Mouse (Mus musculus): ENCODE measurements around the gene Tekt3.

Gene Tekt3

DNA sequence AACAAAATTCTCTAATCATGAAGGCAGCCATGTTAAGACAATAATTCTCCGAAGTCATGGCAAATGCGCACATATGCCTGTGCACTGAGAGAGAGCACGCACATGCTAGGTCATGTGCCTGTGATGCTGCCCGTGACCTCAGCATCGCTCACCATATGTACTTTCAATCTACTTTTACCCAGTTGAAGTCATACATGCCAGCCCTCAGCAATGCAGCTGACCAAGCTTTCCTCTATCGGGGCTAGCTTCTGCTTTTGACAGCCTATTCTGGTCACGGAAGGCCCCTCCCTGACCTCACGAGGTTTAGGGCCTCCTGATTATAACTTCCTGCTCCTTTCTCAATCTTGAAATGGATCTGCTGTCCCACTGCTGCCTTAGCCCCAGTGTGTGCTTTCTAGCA lies 15.1 kb upstream of the Tekt3 start:
- no peak for TF ChIP-seq GATA4 (IDR thresholded peaks at IDR 0.05; ENCODE audit: insufficient replicate concordance, low read length)

DNA sequence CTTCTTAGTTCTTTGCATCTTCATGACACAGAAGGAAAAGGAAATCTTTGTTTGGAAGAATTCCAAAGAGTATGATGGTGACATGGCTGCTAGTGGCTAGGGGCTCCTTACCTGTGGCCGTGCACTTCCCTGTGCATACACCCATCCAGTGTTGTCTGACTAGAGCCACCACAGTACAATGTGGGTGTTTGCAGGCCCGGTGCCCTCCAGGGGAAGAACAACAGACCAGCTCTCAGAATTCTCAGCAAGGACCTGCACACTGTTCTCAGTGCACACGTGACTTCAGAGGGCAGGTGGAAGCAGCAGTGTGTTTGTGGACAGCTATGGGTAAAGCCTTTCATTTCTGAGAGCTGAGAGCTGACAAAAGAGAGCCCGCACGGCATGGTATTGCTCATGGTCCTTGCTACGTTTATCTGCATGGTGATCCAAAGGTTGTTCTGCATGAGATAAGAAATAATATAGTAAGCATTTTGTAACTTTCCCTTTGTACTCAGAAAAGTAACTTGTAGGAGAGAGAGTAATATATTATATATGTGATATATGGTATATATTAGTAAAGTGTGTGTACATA lies 11.0 kb upstream of the Tekt3 start:
- no peak for TF ChIP-seq GATA4 (IDR thresholded peaks at IDR 0.05; ENCODE audit: insufficient replicate concordance, low read length)

DNA sequence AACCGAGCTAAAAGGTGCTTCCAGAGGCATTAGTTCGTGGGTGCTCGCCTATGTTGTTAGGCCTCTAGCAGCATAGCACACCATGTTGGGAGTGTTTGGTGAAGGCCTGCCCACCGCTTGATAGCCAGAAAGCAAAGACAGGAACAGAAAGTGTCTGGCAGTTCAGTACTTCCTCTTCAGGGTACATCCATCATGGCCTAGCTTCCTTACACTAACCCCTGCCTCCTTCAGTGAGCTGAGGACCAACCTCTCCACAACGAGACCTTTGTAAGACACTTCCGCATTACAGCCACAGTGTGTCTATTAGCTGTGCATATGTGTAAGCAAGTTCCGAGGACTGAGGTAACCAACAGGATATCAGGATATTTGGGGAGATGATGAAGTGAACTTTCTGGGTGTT lies 10.4 kb upstream of the Tekt3 start:
- TF ChIP-seq GATA4 (IDR thresholded peaks at IDR 0.05; ENCODE audit: insufficient replicate concordance, low read length): no peak

- no peak for TF ChIP-seq GATA4 (IDR thresholded peaks at IDR 0.05; ENCODE audit: insufficient replicate concordance, low read length)
These were observed 9.5 kb upstream of the Tekt3 start for GRCm38 (mm10) chr11:63051996-63052395.

DNA sequence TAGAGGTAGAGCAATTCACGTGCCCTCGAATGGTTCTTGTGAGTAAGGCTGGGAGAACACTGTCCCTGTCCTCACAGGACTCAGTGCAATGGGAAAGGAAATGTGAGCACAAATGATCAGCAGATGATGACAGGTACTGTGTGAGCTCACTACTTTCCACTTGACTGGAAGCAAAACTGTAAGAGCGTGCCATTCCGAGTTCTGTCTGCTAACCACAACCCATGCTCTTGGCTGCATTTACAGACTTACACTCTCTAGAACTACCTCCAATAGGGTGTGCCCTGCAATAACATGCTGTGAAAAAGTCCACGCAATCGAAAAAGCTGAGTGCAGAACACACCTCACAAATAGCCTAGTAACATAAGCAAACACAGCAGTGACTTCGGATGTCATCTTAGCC lies 5.9 kb upstream of the Tekt3 start:
- TF ChIP-seq GATA4 (IDR thresholded peaks at IDR 0.05; ENCODE audit: insufficient replicate concordance, low read length): no peak

GRCm38 (mm10) chr11:63058375-63058952 lies 3.0 kb upstream of the Tekt3 start:
- TF ChIP-seq GATA4 (IDR thresholded peaks at IDR 0.05; ENCODE audit: insufficient replicate concordance, low read length): no peak

GRCm38 (mm10) chr11:63059911-63060310 lies 1.5 kb upstream of the Tekt3 start:
- no peak for TF ChIP-seq GATA4 (IDR thresholded peaks at IDR 0.05; ENCODE audit: insufficient replicate concordance, low read length)

- TF ChIP-seq GATA4 (IDR thresholded peaks at IDR 0.05; ENCODE audit: insufficient replicate concordance, low read length): no peak
These were observed 5.1 kb downstream of the Tekt3 start for GRCm38 (mm10) chr11:63066526-63066925.

DNA sequence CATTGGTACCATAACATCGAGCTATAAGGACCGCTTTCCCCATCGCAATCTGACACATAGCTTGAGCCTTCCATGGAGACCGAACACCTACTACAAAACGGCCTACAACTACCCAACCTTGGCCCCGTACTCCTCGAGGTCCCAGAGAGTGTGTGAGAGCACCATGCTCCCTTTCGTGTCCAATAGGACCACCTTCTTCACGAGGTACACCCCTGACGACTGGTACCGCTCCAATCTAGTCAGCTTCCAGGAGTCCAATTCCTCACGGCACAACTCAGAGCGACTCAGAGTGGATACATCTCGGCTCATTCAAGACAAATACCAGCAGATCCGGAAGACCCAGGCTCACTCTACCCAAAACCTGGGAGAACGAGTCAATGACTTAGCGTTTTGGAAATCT lies 8.6 kb downstream of the Tekt3 start:
- no peak for TF ChIP-seq GATA4 (IDR thresholded peaks at IDR 0.05; ENCODE audit: insufficient replicate concordance, low read length)

GRCm38 (mm10) chr11:63084536-63084935 lies 23.1 kb downstream of the Tekt3 start:
- no peak for TF ChIP-seq GATA4 (IDR thresholded peaks at IDR 0.05; ENCODE audit: insufficient replicate concordance, low read length)

DNA sequence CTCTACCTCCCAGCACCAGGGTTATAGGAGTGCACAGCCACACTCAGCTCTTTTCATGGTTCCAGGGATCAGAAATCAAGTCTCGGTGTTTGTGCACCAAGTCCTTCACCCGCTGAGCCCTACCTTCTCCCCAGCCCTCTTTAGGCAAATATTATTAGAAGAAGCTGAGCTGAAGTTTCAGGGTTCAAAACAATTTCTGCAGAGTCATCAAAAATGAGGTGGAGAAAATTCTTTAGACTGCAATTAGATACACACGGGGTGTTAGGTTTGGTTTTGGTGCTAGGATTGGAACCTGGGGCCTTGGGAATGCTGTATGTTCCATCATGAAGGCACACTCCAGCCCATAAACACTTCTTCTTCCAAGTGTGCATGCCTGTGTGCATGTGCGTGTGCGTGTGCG lies 27.2 kb downstream of the Tekt3 start:
- TF ChIP-seq GATA4 (IDR thresholded peaks at IDR 0.05; ENCODE audit: insufficient replicate concordance, low read length): no peak

DNA sequence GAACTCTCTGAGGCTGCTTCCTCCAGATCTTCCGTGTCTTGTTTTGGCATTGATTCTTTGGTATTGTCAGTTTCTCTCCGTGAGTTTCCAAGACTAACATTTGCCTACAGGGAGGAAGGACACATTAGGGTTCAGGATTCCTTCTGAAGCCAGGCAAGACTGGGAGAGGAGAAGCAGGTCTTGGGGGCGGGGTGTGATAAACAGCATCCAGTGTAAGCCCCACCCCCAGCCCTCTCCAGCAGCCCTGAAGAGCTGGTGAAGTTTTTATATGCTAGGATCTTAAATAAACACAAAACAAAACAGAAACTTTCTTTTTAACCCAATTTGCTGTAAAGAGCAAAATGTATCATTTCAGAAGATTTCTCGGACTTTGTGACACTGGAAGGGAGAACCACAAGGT lies 28.8 kb downstream of the Tekt3 start:
- no peak for TF ChIP-seq GATA4 (IDR thresholded peaks at IDR 0.05; ENCODE audit: insufficient replicate concordance, low read length)

DNA sequence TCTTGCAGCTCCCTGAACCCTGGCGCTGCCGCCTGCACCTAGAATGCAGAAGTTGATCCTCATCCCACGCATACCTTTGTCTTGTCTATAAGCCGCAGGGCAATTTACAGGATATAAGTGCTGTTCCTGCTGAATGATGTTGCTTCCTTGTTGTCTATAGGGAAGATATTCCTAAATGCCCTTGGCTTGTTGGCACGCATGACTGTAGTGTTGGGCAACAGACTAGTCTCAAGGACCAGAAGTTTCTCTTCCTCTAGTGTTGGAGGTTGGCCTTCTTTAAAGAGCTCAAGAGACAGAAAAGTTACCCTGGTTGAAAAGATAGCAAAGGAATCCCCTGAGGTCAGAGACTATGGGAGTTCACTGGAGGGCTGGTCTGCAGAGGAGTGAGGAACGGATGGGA lies 29.5 kb downstream of the Tekt3 start:
- TF ChIP-seq GATA4 (IDR thresholded peaks at IDR 0.05; ENCODE audit: insufficient replicate concordance, low read length): no peak

DNA sequence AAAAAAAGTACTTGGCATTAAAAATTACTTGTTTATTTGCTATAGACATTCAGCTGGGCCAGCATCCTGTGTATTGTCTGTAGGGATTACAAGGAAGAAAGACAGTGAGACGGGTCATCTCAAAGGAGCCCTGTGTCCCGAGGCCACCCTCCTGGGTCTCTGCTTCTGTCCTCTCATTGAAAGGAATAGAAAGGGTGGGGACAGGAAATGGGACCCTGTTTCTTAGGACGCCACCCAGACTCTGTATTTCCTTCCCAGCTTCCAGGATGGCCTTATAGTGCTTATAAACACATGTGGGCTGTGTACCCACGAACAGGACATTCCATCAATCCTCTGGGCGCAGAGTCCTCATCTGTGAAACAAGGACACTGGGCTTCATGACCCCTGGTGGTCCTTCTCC lies 30.8 kb downstream of the Tekt3 start:
- no peak for TF ChIP-seq GATA4 (IDR thresholded peaks at IDR 0.05; ENCODE audit: insufficient replicate concordance, low read length)

GRCm38 (mm10) chr11:63093601-63094000 lies 32.1 kb downstream of the Tekt3 start:
- no peak; the same call in 1 of the 2 replicates for TF ChIP-seq GATA4 (IDR thresholded peaks at IDR 0.05; ENCODE audit: insufficient replicate concordance, low read length)

GRCm38 (mm10) chr11:63094496-63094895 lies 33.0 kb downstream of the Tekt3 start:
- no peak for TF ChIP-seq GATA4 (IDR thresholded peaks at IDR 0.05; ENCODE audit: insufficient replicate concordance, low read length)

DNA sequence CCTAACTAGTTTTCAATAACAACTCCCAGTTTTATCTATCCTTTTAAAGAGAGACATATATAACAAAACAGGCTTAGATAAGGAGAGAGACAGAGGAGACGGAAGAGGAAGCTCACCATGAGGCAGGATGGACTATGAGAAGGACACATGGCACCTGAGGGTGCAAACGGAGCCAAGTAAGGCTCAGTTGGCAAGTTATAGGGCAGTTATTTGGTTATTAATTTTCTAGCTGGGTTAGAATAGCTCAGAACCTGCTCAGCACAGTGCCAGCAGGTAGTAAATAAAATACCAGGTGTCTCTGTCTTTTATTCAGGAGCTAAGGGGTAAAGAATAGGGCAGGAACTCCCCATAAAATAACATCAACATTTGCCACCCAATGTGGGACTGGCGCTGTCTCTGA lies 36.6 kb downstream of the Tekt3 start:
- no peak for TF ChIP-seq GATA4 (IDR thresholded peaks at IDR 0.05; ENCODE audit: insufficient replicate concordance, low read length)

Data from liver, adult (tissue).